Mouse (Mus musculus) NIH3T3 (cell line): ENCODE results near the gene Ndst4.

Experiments used
- DNase-seq: peaks from one replicate; pipeline ENCODE4 v3.0.0-alpha.2; 2012; ENCODE audit warnings: low read depth

Gene Ndst4

DNA sequence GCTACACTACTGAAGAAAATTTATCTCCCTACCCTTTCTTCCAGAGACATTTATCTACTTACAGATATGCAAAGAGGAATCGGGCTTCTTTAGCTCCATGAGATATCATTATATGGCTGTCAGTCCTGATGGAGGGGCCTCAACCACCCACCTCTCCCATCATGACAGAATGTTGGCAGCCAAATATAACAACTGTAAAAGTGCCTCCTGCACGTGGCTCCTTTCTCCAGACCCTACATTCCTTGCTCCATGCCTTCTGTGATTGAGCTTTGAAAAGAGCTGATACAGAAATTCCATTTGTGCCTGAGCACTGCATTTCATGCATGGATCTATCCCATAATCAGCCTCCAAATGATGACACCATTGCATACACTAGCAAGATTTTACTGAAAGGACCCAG lies 331.1 kb downstream of the Ndst4 start:
- DNase-seq = no peak

DNA sequence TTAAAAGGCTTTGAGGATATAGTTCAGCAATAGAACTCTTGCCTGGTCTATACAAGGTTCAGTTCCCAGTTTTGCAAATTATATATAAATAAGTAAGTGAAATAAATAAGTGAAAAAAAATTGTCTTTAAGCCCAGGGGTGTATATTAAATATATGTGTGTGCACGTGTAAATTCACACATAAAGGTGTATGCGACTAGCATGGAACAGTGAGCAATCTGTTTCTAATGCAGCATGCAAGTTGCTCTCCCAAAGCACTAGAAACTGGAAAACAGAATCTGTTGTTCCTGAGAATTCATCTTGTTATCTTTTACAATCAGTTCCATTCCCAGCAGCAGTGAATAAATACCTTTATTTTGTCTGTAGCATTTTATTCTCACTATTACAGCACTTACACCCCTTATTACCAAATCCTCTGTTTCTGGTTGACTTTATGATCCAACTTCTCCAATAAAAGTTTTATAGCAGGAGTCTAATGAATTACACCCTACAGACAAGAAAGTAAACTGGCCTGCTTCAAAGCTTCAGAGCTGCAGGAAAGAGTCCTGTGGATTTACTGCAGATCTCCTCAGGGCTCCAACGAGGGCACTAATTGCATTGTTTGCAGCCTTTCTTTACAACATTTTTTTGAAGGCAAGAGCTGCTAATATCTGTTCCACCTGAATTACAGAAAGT lies 340.7 kb downstream of the Ndst4 start:
- no peak for DNase-seq

DNA sequence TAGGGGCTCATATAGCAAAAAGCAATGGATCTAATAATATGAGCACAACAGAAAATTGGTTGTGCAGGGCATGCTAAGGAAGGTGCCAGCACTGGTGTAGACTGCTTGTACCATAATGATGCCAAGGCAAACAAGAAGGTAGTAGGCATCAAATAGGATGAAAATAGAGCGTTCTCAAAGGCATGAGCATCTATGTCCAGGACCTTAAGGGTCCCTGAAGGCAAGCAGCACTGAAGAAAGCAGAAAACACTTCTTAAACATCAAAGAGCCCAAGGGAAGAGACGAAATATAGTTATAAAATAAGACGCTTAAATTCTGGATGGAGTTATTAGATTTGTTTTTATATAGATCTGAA lies 341.2 kb downstream of the Ndst4 start:
- DNase-seq = no peak

DNA sequence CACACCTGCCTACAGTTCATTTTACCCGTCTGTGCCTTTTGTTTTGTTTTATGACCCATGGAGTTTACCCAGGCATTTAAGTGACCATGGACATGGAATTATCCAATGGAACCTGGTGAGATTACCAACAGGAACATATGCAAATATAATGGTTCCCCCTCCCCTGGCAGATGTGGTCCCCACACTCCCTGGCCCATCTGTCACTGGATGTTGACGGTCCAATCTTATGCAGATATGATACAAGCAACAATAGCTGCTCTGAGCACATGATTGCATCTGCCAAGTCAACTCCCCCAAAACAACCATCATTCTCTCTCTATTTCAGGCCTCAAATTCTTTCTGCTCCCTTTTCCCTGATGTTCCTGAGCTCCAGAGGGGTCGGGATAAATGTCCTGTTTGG lies 342.5 kb downstream of the Ndst4 start:
- DNase-seq = no peak

DNA sequence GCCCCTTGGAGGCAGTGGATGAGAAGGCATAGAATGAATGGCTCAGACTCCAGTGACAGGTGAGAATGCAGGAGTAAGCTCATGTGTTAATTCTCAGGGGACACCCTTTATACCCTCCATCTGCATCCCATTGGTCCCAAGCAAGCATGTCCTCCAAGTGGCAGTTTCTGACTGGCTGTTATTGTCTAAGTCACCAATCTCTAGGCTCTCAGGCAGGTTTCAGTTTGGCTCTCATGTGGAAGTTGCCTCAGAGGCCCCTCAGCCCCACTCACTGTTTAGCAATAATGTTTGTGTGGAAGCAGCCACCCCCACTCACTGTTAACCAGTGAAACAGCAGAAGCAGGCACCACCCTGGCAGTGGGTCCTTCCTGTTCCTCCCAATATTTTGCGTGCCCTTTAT lies 353.0 kb downstream of the Ndst4 start:
- no peak for DNase-seq

DNA sequence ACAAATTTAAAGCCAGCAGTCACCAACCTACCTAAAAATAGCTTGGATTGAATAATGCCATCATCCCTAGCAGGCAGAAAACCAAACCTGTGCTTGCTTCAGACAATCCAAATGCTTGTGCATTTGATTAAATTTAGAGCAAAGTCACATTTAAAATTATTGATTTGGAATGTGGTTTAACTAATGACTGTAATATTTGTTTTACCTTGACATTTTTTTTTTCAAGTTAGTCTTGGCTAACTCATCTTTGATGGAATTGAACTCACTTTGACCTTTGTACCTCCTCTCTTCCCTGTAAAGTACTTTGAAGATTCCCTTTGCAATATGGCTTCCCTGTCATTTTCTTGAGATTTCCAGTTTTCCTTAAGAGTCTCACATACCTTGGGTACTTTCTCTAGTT lies 356.8 kb downstream of the Ndst4 start:
- DNase-seq = no peak
